18 mouse cellular contexts compared by ENCODE assay signal in genomic region chr3:29993346-29993745, GRCm38 (mm10).
"Had no signal": no experiment of that assay in that cellular context is flagged by ENCODE, and none has a peak within 500 bp of the region (broad histone marks: within the 10 kb centered on the region; RNA-seq: fewer than 3 reads in every experiment).

No protein-coding gene starts in this region.

- H3K4me2 ChIP-seq: intestine, embryonic 15.5 days; liver, embryonic 11.5 days; lung, embryonic 15.5 days; midbrain, embryonic 12.5 days; midbrain, embryonic 15.5 days; neural tube, embryonic 12.5 days; neural tube, embryonic 15.5 days had no signal

- H3K9me3 ChIP-seq: intestine, embryonic 15.5 days; lung, embryonic 15.5 days; midbrain, embryonic 12.5 days; midbrain, embryonic 15.5 days; neural tube, embryonic 12.5 days; neural tube, embryonic 15.5 days had no signal

- H3K36me3 ChIP-seq: intestine, embryonic 15.5 days; midbrain, embryonic 15.5 days; neural tube, embryonic 12.5 days; neural tube, embryonic 15.5 days had no signal

- H3K4me1 ChIP-seq: intestine, embryonic 15.5 days; lung, embryonic 15.5 days; midbrain, embryonic 12.5 days; midbrain, embryonic 15.5 days; neural tube, embryonic 12.5 days; neural tube, embryonic 15.5 days had no signal

- H3K27me3 ChIP-seq: intestine, embryonic 15.5 days; lung, embryonic 15.5 days; midbrain, embryonic 12.5 days; midbrain, embryonic 15.5 days; neural tube, embryonic 12.5 days; neural tube, embryonic 15.5 days had no signal

- H3K27ac ChIP-seq: intestine, embryonic 15.5 days; kidney, postnatal 0 days; left cerebral cortex, adult 2 months; liver, embryonic 14.5 days; lung, embryonic 15.5 days; macrophage; midbrain, embryonic 12.5 days; midbrain, embryonic 15.5 days; neural tube, embryonic 12.5 days; neural tube, embryonic 15.5 days had no signal

- H3K9ac ChIP-seq: intestine, embryonic 15.5 days; liver, embryonic 14.5 days; lung, embryonic 15.5 days; midbrain, embryonic 12.5 days; midbrain, embryonic 15.5 days; neural tube, embryonic 12.5 days; neural tube, embryonic 15.5 days had no signal

- DNase-seq: kidney, adult 18-20 months; kidney, postnatal 36 days; layer of hippocampus, postnatal 36 days; lung, adult 18-20 months; lung, postnatal 14 days; right cerebral cortex, postnatal 25 days; thymus, postnatal 25 days had no signal

- ATAC-seq: intestine, embryonic 15.5 days; midbrain, embryonic 15.5 days had no signal

- H3K4me3 ChIP-seq: intestine, embryonic 15.5 days; left cerebral cortex, adult 2 months; lung, embryonic 15.5 days; midbrain, embryonic 12.5 days; midbrain, embryonic 15.5 days; neural tube, embryonic 12.5 days; neural tube, embryonic 15.5 days had no signal
